Mouse (Mus musculus): ENCODE measurements around the gene Nr2c2ap.

The Nr2c2ap gene

DNA sequence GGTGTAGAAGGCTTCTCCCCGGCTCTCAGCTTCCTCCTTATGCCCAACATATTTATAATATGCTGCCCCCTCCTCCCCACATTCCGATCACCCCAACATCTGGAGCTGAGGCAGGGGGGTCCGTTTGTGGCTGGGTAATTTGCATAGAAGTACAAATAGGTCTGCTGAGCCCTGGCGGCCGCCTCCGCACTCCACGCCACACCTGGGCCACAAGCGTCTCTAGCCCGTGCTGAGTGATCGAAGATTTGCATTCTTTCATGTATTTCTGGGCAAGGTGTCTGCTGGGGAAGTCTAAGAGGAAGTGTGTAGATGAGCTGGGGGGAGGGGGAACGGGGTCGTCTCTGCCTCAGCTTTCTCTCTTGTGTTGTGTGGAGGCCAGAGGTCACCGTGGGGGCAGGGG lies 28.9 kb downstream of the Nr2c2ap start:
- DNase-seq (ENCODE audit: low read depth, low spot score) = no peak

DNA sequence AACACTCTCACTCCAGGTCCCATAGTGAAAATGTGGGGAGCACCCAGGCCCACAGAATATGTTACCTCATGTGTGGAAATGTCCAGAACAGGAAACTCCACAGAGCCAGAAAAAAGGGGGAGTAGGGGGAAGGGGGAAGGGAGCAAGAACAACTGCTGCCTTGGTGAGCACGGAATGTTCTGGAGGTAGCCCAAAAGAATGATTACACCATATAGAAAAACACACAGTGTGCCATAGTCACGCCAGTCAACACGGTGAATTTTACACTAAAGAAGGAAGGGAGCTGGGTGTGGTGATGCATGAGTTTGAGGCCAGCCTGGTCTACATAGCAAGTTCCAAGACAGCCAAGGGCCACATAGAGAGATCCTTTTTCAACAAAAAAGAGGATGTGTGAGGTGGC lies 32.2 kb downstream of the Nr2c2ap start:
- no peak for DNase-seq (ENCODE audit: low read depth, low spot score)

DNA sequence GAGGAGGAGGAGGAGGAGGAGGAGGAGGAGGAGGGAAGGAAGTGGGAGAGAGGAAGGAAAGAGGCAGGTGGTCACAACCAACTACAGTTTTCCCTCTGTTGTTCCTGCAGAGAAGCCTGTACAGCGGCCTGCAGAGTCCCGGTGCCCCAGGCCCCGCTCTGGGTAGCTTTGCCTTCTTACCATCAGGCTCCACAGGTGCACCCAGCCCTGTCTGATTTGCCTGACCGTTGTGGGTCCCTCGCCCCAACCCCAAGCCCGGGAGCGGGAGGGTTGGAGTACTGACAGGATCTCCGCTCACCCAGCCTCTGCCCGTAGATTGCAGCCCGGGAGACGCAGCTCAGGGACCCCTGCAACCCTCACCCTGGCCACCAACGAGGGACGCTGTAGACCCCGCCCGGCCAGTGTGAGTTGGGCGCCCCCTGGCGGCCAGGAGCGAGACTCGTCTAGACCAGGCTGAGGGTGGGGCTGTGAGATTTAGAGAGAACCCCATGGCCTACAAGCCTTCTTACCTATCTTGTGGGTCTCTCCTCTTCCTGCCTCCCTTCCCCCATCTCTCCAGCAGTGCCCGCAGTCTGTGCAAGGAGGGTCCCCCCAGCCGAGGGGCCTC lies 35.5 kb downstream of the Nr2c2ap start:
- no peak for DNase-seq (ENCODE audit: low read depth, low spot score)

DNA sequence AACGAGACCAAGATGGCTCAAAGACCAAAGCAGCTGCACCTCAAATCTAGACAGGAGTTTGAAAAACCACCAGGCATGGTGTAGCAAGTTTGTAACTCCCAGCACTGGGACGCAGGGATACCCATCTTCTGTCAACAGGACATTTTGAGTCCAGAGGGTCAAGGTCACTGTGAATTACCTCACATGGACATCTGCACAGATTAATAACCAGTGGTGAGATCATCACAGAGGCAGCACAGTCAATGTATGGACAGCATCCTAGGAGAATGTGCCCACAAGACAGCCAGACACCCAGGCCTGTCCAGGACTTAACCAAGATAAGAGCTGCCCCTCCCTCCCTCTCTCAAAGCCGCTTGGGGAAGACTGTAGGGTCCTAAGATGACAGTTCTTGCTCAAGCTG lies 39.0 kb downstream of the Nr2c2ap start:
- no peak for DNase-seq (ENCODE audit: low read depth, low spot score)

DNA sequence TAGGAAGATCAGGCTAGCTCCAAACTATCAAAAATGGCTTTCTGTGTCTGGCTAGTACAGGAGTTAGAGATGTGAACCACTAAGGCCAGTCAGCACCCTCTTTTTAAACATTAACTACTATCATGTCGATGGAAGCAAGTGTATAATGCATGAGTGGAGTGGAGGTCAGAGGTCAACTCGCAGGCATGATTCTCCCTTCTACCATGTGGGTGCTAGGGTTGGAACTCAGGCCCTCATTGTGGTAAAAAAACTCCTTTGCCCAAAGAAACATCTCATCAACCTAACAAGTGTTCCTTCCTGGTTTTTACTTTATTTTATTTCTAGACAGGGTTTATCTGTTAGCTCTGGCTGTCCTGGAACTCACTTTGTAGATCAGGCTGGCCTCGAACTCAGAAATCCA lies 39.6 kb downstream of the Nr2c2ap start:
- DNase-seq (ENCODE audit: low read depth, low spot score) = no peak

DNA sequence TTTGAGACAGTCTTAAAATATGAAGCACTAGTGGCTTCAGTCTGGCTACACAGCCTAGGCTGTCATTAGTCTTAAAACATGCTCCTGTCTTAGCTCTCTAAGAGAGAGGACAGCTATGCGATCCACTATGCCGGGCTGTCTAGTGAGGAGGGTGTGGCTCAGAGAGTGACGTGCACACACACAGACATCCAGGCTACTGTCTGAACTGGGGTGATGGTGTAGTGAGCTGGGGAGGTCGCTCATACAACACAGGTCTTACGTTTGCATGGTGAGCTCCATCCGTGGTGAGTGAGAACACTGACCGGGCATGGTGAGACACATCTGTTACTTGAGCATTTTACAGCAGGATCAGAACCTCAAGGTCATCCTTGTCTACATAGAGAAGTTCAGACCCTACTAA lies 40.1 kb downstream of the Nr2c2ap start:
- DNase-seq (ENCODE audit: low read depth, low spot score) = no peak

DNA sequence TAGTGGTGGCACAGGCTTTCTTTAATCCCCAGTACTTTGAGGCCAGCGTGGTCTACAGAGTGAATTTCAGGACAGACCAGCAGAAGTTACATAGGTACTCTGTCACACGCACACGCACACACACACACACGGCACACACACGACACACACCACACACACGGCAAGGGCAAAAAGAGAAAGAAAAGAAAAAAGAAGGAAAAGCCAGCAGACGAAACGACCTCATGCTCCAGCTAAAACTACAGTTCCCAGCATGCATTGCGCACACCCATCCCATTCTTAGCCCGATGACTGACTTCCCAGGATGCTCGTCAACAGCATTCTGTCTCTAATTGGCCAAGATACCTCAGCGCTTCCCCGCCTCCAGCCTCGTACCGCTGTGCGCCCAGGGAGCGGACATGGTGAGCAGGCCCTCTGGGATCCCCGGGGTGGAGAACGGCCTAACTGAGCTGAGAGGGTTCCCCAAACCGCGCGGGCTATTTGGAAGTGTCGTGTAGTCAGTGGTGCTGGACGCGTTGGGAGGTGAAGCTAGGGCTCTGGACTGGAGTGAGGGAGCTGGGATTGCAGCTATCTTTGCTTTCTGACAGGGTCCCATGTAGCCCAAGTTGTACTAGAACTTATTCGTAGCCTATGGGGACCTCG lies 41.0 kb downstream of the Nr2c2ap start, which contains the start of gene Tmem161a:
Gene Tmem161a, plus strand, starts transcription at position 314 of the 639 bp plus-strand sequence.
- peak; percentile 96 for DNase-seq (ENCODE audit: low read depth, low spot score)

DNA sequence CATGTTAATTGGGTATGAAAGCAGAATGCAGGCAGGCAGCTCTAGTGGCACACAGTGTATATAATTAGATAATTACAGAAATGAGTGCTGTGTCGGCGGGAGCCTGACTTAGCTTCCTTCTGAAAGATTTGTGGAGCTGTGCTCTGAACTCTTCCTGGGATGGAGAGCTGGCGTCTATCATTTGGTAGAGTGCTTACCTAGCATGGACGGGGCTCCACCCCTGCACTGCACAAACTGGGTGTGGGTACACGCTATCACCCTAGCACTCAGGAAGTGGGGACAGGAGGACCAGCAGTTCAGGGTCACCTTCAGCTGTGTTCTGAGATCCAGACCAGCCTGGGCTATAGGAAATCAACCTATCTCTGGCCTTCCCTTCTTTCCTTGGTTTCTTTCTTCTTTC lies 42.2 kb downstream of the Nr2c2ap start:
- DNase-seq (ENCODE audit: low read depth, low spot score) = no peak

DNA sequence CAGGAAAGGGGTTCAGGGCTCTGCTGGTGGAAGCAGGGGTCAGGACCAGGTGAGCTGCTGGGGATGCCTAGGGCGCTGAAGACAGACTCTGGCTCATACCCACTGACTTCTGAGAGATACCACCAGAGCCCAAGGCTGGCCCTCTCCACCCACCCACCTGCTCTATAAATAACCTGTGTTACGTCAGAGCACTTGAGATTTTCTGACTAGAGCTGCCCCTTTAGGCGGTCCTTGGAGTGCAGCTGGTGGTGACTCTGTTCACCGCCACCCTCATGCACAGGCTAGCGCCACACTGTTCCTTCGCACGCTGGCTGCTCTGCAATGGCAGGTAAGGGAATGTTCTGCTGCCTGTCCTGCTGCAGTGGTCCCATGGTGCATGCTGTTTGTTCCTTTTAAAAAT lies 42.9 kb downstream of the Nr2c2ap start:
- peak; percentile 11 for DNase-seq (ENCODE audit: low read depth, low spot score)

DNA sequence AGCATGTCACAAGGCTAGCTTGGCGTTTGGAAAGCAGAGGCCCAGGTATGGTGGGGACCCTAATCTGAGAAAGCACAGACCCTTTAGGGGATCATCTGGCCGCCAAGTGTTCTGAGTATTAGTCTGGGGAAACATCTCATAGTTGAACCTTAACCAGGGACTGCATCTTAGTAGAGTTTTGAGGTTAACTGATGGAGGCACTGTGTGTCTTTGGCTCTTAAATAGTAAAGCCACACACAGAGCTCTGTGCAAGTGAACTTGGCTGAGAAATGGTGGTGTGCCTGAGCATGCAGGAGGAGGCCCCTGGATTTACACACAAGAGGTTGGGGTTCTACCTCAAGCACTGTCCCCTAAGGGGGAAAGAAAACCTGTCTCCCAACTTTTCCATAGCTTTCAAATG lies 47.1 kb downstream of the Nr2c2ap start:
- no peak for DNase-seq (ENCODE audit: low read depth, low spot score)

DNA sequence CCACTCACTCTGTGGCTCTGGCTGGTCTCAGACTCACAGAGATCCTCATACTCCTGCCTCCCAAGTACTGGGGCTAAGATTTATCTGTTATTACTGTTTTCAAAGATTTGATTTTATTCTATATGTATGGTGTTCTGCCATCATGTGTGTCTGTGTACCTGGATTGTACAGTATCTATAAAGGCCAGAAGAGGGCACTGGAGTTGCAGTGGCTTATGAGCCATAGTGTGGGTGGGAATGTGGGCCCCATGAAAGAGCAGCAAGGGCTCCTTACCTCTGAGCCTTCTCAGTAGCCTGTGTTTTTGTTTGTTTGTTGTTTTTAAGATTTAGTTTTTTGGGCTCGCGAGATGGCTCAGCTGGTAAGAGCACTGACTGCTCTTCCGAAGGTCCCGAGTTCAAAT lies 47.9 kb downstream of the Nr2c2ap start:
- no peak for DNase-seq (ENCODE audit: low read depth, low spot score)

DNA sequence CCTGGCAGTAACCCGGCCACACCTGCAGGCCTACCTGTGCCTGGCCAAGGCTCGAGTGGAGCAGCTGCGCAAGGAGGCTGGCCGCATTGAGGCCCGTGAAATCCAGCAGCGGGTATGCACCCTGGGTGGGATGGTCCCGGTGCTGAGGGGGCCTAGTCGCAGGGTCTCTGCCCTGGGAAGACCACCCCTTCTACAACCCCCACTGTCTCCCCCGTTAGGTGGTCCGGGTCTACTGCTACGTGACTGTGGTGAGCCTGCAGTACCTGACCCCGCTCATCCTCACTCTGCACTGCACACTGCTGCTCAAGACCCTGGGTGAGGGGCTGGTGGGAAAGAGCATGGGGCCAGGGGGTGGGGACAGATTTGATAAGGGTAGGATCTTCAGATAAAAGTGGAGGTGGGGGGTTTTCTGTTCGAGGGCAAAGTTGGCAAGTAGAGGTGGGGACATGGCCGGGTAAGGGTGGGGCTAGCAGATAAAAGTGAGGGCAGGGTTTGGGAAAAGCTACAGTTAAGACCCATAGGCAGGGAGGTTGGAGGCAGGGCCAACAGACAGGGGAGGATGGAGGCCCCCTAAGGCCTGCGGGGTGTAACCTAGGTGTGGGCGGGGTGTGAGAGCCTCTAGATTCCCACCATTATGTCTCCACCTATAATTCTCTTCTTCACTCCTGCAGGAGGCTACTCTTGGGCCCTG lies 50.2 kb downstream of the Nr2c2ap start:
- DNase-seq (ENCODE audit: low read depth, low spot score) = no peak

DNA sequence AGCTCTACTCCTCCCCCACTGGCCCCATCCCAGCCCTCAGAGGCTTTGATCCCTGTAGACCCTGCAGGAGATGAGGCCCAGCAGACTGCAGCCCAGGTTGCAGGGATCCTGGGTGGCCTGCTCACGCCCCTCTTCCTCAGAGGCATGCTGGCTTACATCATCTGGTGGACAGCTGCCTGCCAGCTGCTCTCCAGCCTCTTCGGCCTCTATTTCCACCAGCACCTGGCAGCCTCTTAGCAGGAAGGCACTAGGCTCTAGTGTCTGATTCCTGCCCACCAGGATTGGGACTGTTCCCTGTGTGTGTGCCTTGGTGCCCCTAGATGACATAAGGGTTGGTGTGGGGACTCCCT lies 50.7 kb downstream of the Nr2c2ap start:
- DNase-seq (ENCODE audit: low read depth, low spot score) = no peak

DNA sequence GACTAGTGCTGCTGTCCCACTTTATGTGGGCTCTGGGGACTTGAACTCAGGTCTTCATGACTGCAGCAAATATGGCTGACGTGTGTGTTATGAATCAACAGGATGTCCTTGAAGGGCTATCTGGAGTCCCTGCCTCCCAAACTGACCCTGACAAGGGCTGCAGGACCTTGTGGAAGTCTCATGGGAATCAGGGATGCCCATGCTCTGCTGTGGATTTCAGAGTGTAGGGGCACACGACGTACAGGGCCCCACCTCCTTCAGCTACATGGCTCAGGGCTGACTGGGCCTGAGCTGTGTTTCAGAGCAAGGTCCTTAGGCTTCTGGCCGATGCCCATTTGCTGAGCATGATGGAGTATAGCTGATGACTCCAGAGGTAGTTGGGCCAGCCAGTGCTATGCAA lies 52.1 kb downstream of the Nr2c2ap start:
- no peak for DNase-seq (ENCODE audit: low read depth, low spot score)
